In the genomic region with DNA sequence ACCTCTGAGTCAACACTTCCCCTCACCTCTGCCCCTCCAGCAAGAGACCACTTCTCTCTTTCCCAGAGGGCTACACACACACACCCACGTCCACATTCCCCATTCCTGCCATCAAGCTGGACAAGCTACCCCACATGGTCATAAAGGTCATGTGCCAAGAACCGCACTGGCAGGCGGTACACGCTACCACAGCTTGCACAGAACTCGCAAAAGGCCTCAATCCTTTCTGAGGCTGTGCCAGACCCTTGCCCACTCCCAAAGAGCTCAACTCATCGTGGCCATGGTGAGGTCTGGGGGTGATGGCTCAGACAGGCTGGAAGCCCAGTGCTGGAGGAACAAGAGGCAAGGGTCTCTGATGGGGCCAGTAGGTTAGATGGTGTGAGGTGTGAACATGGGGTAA, we compare ENCODE assay signal across 8 mouse cellular contexts. TPM values are rescaled to one million over a fixed set of nuclear protein-coding genes. Genes with fewer than 3 reads are reported as not detected.
A peak's percentile ranks its signal among the peaks of the same experiment; 100 is the strongest.
DNase-seq lines count a peak whose midpoint lies in the region; ATAC-seq lines count a peak whose summit lies in the region.

No protein-coding gene starts in this region.

- peaks cover 12 to 25% of the 10 kb centered on the region in 2 experiments for H3K4me1 ChIP-seq in heart, embryonic 14.5 days (ENCODE audit: control insufficient read depth in 2 of 2, insufficient read depth in 2 of 2, low read length in 2 of 2)
- peaks cover 41% of the 10 kb centered on the region for H3K4me1 ChIP-seq in embryonic facial prominence, embryonic 10.5 days
- peaks cover 50% of the 10 kb centered on the region for H3K4me1 ChIP-seq in hindbrain, embryonic 10.5 days (replicated peaks)
- H3K4me1 ChIP-seq in midbrain, embryonic 10.5 days = peaks cover 38% of the 10 kb centered on the region

- 85% methylated on average over 6 of the region's 6 CpGs for WGBS in heart, embryonic 14.5 days
- WGBS in embryonic facial prominence, embryonic 10.5 days = 87% methylated on average over 6 of the region's 6 CpGs
- WGBS in hindbrain, embryonic 10.5 days = 90% methylated on average over 6 of the region's 6 CpGs
- 91% methylated on average over 6 of the region's 6 CpGs for WGBS in midbrain, embryonic 10.5 days

- no peak for DNase-seq in heart, postnatal 10 days
- DNase-seq in embryonic facial prominence, embryonic 10.5 days (ENCODE audit: low spot score) = no peak
- DNase-seq in hindbrain, embryonic 10.5 days (ENCODE audit: low spot score) = no peak
- DNase-seq in midbrain, embryonic 10.5 days (ENCODE audit: low spot score) = no peak
- DNase-seq in urinary bladder, postnatal 4 days (ENCODE audit: low spot score in 2 of 2) = no peak
- no peak for DNase-seq in B cell, adult 2 months
- no peak for DNase-seq in retina, postnatal 1 day

- H3K9ac ChIP-seq in heart, embryonic 14.5 days (ENCODE audit: low read length) = 0 out of 2 replicates have a peak overlapping the region, but pooled peaks have one; percentile 31

- ATAC-seq in heart, embryonic 14.5 days (ENCODE audit: insufficient number of reproducible peaks, insufficient read depth, low FRiP score, low read depth) = no peak

- no peaks in the 10 kb centered on the region for H3K9me3 ChIP-seq in heart, embryonic 14.5 days (ENCODE audit: control insufficient read depth, low read length)
- no peaks in the 10 kb centered on the region for H3K9me3 ChIP-seq in embryonic facial prominence, embryonic 10.5 days
- H3K9me3 ChIP-seq in hindbrain, embryonic 10.5 days = no peaks in the 10 kb centered on the region
- H3K9me3 ChIP-seq in midbrain, embryonic 10.5 days (replicated peaks) = no peaks in the 10 kb centered on the region

- intact Hi-C loops in heart, postnatal 10 days (cut with DNase I) = loop anchor here (2.0 kb wide), 2 partner anchors 30 to 76 kb away; no protein-coding TSS in a partner anchor

- H3K27me3 ChIP-seq in heart, embryonic 14.5 days (ENCODE audit: control insufficient read depth, insufficient read depth, low read length) = no peaks in the 10 kb centered on the region
- H3K27me3 ChIP-seq in embryonic facial prominence, embryonic 10.5 days (replicated peaks; ENCODE audit: low read depth, poor library complexity, severe bottlenecking) = no peaks in the 10 kb centered on the region
- no peaks in the 10 kb centered on the region for H3K27me3 ChIP-seq in hindbrain, embryonic 10.5 days (ENCODE audit: insufficient read depth, poor library complexity, severe bottlenecking)
- H3K27me3 ChIP-seq in midbrain, embryonic 10.5 days (ENCODE audit: low read depth, poor library complexity, severe bottlenecking) = no peaks in the 10 kb centered on the region

- H3K4me3 ChIP-seq in heart, embryonic 14.5 days (ENCODE audit: control insufficient read depth in 1 of 2, insufficient read depth in 1 of 2, low read depth in 1 of 2, low read length in 2 of 2) = no peak overlapping the region
- peak overlapping the region; percentile 95 for H3K4me3 ChIP-seq in embryonic facial prominence, embryonic 10.5 days
- H3K4me3 ChIP-seq in hindbrain, embryonic 10.5 days = peak overlapping the region; percentile 91
- H3K4me3 ChIP-seq in midbrain, embryonic 10.5 days = peak overlapping the region; percentile 94

- H3K27ac ChIP-seq in heart, embryonic 14.5 days (replicated peaks in 1 of 2; ENCODE audit: control insufficient read depth in 1 of 2, insufficient read depth in 1 of 2, low read depth in 2 of 2, low read length in 2 of 2) = no peak overlapping the region
- peak overlapping the region; percentile 31; the same call in 1 of the 2 replicates for H3K27ac ChIP-seq in embryonic facial prominence, embryonic 10.5 days (replicated peaks)
- H3K27ac ChIP-seq in hindbrain, embryonic 10.5 days = no peak overlapping the region; the same call in 1 of the 2 replicates
- H3K27ac ChIP-seq in midbrain, embryonic 10.5 days (replicated peaks) = no peak overlapping the region

- peaks cover 6% of the 10 kb centered on the region; the same call in 1 of the 2 replicates for H3K36me3 ChIP-seq in heart, embryonic 14.5 days (ENCODE audit: control insufficient read depth, insufficient read depth, low read length)
- peaks cover 24% of the 10 kb centered on the region for H3K36me3 ChIP-seq in embryonic facial prominence, embryonic 10.5 days (replicated peaks)
- peaks cover 30% of the 10 kb centered on the region for H3K36me3 ChIP-seq in hindbrain, embryonic 10.5 days
- peaks cover 15% of the 10 kb centered on the region for H3K36me3 ChIP-seq in midbrain, embryonic 10.5 days

- peak overlapping the region; percentile 77 for H3K4me2 ChIP-seq in heart, embryonic 14.5 days (ENCODE audit: low read length)

RNA-seq across cellular contexts. Expression of gene Btbd2, which starts 2.0 kb away (rescaled TPM):
- 49.4 and 53.8 TPM in 2 replicates for polyA plus RNA-seq in heart, embryonic 14.5 days (2014; fragmentation: Nextera tagmentation; extraction: Ambion mirVana)
- 10 to 100 TPM; 42.2 to 46.4 TPM for total RNA-seq in heart, postnatal 10 days (2021)
- 83.2 and 84.8 TPM in 2 replicates for polyA plus RNA-seq in embryonic facial prominence, embryonic 10.5 days (2016; fragmentation: Nextera tagmentation; extraction: Ambion mirVana)
- polyA plus RNA-seq in hindbrain, embryonic 10.5 days (2016; fragmentation: Nextera tagmentation; extraction: Ambion mirVana) = 77.0 and 77.1 TPM in 2 replicates
- polyA plus RNA-seq in midbrain, embryonic 10.5 days (2016; fragmentation: Nextera tagmentation; extraction: Ambion mirVana) = 70.3 and 75.2 TPM in 2 replicates

RNA-seq across cellular contexts. Expression of gene Mknk2, which starts 23.0 kb away (rescaled TPM):
- 69.5 and 82.7 TPM in 2 replicates for polyA plus RNA-seq in heart, embryonic 14.5 days (2014; fragmentation: Nextera tagmentation; extraction: Ambion mirVana)
- 100 to 1,000 TPM; 143 to 159 TPM for total RNA-seq in heart, postnatal 10 days (2021)
- 118 and 119 TPM in 2 replicates for polyA plus RNA-seq in embryonic facial prominence, embryonic 10.5 days (2016; fragmentation: Nextera tagmentation; extraction: Ambion mirVana)
- polyA plus RNA-seq in hindbrain, embryonic 10.5 days (2016; fragmentation: Nextera tagmentation; extraction: Ambion mirVana) = 93.2 and 97.8 TPM in 2 replicates
- polyA plus RNA-seq in midbrain, embryonic 10.5 days (2016; fragmentation: Nextera tagmentation; extraction: Ambion mirVana) = 82.7 and 84.7 TPM in 2 replicates

RNA-seq across cellular contexts. Expression of gene Csnk1g2, which starts 32.2 kb away (rescaled TPM):
- polyA plus RNA-seq in heart, embryonic 14.5 days (2014; fragmentation: Nextera tagmentation; extraction: Ambion mirVana) = 64.8 and 65.0 TPM in 2 replicates
- total RNA-seq in heart, postnatal 10 days (2021) = 100 to 1,000 TPM; 137 to 141 TPM
- polyA plus RNA-seq in embryonic facial prominence, embryonic 10.5 days (2016; fragmentation: Nextera tagmentation; extraction: Ambion mirVana) = 198 TPM in 2 replicates
- 169 and 180 TPM in 2 replicates for polyA plus RNA-seq in hindbrain, embryonic 10.5 days (2016; fragmentation: Nextera tagmentation; extraction: Ambion mirVana)
- polyA plus RNA-seq in midbrain, embryonic 10.5 days (2016; fragmentation: Nextera tagmentation; extraction: Ambion mirVana) = 131 and 151 TPM in 2 replicates

RNA-seq across cellular contexts. Expression of gene Mob3a, which starts 46.9 kb away (rescaled TPM):
- 19.1 and 22.3 TPM in 2 replicates for polyA plus RNA-seq in heart, embryonic 14.5 days (2014; fragmentation: Nextera tagmentation; extraction: Ambion mirVana)
- 10 to 100 TPM; 10.1 to 11.3 TPM for total RNA-seq in heart, postnatal 10 days (2021)
- polyA plus RNA-seq in embryonic facial prominence, embryonic 10.5 days (2016; fragmentation: Nextera tagmentation; extraction: Ambion mirVana) = 54.4 and 54.7 TPM in 2 replicates
- 68.8 and 77.2 TPM in 2 replicates for polyA plus RNA-seq in hindbrain, embryonic 10.5 days (2016; fragmentation: Nextera tagmentation; extraction: Ambion mirVana)
- 69.9 and 73.9 TPM in 2 replicates for polyA plus RNA-seq in midbrain, embryonic 10.5 days (2016; fragmentation: Nextera tagmentation; extraction: Ambion mirVana)

RNA-seq across cellular contexts. Expression of gene Izumo4, which starts 47.1 kb away (rescaled TPM):
- polyA plus RNA-seq in heart, embryonic 14.5 days (2014; fragmentation: Nextera tagmentation; extraction: Ambion mirVana) = 3.5 and 7.0 TPM in 2 replicates
- 1 to 10 TPM; 2.9 to 4.1 TPM for total RNA-seq in heart, postnatal 10 days (2021)
- 10.5 and 10.8 TPM in 2 replicates for polyA plus RNA-seq in embryonic facial prominence, embryonic 10.5 days (2016; fragmentation: Nextera tagmentation; extraction: Ambion mirVana)
- 13.7 and 18.7 TPM in 2 replicates for polyA plus RNA-seq in hindbrain, embryonic 10.5 days (2016; fragmentation: Nextera tagmentation; extraction: Ambion mirVana)
- polyA plus RNA-seq in midbrain, embryonic 10.5 days (2016; fragmentation: Nextera tagmentation; extraction: Ambion mirVana) = 8.9 and 15.7 TPM in 2 replicates

Comparison
In these comparisons a context has a peak if more than half of its experiments do, and no peak if none do; other contexts are left out.
1. H3K4me3 ChIP-seq: peak in embryonic facial prominence, embryonic 10.5 days (single experiment), hindbrain, embryonic 10.5 days (single experiment) and midbrain, embryonic 10.5 days (single experiment); none in heart, embryonic 14.5 days (0 of 2).